Mouse (Mus musculus): Measurements from ENCODE around the gene Atp5s. TPM values are rescaled to one million over a fixed set of nuclear protein-coding genes. Genes with fewer than 3 reads are reported as not detected.

The Atp5s gene
- total RNA-seq, 2 experiments from 2014 or later = 23.2 to 27.3 TPM

DNA sequence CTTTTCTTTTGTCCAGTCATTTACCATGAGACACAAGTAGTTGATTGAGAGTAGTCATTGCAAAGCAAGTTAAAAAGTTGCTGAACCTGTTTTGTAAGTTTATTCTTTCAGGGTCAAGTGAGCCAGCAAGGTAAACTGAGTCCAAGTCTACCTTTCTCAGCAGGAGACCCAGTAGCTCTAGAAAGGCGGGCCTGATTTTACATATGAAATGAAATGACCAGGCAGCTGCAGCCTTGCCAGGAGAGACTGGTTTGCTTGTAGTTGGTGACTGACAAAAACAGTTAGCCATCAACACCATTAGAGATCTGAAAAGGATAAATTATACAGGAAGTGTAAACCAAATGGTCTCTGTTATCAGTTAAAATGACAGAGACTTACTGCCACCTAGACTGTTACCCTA, 5.6 kb downstream of the Atp5s start:
- no peak for DNase-seq (ENCODE audit: low spot score in 2 of 2)

DNA sequence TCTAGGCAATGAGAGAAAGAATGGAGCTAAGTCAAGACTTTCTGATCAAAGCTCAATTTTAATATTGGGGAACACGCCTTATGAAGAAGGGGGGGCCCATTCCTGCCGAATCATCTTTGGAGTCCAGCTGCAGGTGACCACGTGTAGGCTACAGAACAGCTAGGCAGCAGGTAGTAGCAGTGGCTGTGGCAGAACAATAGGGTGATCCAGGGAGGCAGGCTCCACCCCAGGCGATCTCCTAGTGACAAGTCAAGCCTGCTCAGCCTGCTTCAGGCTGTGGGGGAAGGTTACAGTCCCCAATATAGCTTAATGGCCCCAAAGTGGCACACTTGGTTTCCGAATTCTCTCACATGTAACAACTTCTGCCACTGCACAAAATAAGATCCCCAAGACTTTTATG, 7.5 kb downstream of the Atp5s start:
- DNase-seq (ENCODE audit: low spot score in 2 of 2) = no peak

DNA sequence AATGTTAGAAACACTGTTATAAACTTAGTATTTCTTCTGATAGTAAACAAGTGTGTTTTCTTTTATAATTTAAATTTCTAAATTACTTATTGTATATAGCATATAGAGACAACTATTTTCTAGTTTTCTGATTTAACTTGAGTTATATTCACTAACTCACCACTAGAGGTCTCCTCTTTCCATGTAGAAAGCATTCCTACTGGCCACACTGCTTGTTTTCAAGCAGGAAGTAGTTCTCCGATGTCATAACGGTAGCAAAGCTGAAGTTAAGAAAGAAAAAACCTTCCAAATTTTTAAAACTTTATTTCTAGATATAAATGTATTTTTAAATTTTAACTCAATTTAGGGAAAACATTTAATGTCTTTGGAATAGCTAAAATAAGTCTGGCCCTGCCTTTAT, 8.8 kb downstream of the Atp5s start:
- DNase-seq (ENCODE audit: low spot score in 2 of 2) = peak in 1 of 2 experiments; percentile 55

DNA sequence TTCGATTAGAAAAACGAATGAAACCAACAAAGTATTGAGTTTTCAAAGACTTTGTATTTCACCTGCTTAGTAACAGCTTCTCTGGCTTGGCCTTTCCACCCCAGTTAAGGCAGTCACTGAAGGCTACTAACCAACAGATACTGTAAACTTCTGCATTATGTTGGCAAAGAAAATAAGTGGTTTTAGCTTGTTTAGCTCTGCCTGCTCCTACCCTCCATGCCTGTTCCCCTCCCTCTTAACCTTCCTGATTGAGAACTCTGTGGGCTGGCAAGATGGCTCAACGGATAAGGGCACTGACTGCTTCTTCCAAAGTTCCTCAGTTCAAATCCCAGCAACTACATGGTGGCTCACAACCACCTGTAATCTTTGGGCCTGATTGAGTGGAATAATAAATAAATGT, 9.2 kb downstream of the Atp5s start:
- DNase-seq (ENCODE audit: low spot score in 2 of 2) = no peak

DNA sequence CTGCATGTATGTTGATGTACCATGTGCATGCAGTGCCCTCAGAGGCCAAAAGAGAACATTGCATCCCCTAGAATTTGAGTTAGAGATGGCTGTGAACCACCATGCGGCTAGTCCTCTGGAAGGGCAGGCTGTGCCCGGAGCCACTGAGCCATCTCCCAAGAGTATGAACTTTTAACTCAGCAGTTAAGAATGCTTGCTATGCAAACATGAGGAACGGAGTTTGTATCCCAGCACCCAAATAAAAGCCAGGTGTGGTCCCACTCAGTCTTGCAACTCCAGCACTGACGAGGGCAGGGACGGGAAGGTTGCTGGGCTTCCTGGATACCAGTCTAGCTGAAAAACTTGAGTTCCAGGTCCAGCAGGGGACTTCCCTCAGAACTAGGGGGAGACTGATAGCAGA, 17.2 kb downstream of the Atp5s start:
- DNase-seq (ENCODE audit: low spot score in 2 of 2) = no peak

DNA sequence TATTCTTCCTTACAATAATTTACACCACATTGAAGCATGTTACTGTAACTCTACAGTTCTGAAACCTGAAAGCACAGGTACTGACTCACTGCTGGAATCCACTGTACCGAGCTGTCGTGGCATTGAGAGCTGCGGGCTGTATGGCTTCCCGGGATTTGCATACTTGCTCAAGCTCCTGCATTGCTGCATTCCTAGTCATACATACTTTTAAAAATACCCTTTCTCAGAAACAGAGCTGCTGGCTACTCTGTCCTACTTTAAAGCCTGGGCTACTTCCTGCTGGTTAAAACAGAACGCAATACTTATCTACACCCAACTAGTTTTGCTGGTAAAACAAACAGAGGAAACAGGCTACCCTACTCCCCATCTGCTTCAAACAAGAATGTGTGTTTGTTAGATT, 19.4 kb downstream of the Atp5s start:
- no peak for DNase-seq (ENCODE audit: low spot score in 2 of 2)

DNA sequence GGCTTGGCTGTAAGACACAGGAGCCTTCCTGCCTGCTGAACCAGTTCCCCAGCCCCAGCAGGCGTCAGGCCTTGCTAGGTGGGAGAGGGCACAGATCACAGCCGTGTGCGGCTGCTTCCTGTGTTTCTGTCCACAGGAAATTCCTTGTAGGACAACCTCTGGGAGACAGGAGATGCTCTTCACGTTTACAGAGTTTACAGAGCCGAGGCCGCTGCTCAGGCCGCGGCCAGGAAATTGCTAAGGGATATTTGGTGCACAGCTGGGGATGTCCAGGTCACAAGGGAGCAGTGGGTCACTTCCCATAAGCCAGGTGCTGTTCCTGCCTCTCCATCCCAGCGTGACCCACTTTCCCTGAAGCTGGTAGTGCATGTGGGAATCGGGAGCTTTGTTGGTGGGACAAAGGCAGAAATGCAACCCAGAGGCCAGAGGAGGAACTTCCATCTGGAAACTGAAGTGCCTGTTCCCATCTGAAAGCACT, 27.2 kb downstream of the Atp5s start:
- DNase-seq (ENCODE audit: low spot score in 2 of 2) = no peak

DNA sequence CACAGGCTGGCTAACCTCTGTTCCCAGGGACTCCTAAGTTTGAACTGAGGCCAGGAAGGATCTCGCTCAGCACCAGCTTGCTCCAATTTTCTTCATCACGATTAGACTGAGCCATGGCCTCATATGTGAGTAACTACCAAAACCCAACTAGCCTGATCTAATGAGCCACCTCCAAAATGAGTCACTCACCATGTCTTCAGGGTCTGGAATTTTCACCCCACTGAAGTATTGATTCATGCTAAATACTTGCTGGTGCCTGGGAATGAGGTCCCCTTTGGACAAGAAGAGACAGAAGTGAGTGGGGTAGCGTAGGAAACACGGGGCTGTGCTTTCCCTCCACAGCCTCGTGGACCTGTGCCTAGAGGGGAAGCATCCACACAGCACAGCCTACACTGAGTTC, 29.2 kb downstream of the Atp5s start:
- DNase-seq (ENCODE audit: low spot score in 2 of 2) = no peak

DNA sequence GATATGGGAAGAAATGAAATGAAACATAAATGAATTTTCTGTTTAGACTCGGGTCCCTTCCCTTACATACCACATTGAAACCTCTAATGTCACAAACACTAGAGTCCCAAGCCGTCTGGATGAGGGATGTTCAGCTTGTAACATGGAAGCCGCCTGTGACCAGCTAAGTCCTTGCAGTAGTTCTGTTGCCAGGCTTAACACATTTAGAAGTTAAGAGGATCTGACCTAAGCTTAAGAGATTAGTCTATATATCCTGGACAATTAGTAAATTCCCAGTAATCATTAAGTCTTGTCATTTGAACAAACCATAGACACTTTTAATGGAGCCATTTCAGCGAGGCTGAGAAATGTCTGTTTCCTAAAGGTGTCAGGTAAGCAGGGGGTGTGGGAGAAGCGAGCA, 31.3 kb downstream of the Atp5s start:
- no peak for DNase-seq (ENCODE audit: low spot score in 2 of 2)

DNA sequence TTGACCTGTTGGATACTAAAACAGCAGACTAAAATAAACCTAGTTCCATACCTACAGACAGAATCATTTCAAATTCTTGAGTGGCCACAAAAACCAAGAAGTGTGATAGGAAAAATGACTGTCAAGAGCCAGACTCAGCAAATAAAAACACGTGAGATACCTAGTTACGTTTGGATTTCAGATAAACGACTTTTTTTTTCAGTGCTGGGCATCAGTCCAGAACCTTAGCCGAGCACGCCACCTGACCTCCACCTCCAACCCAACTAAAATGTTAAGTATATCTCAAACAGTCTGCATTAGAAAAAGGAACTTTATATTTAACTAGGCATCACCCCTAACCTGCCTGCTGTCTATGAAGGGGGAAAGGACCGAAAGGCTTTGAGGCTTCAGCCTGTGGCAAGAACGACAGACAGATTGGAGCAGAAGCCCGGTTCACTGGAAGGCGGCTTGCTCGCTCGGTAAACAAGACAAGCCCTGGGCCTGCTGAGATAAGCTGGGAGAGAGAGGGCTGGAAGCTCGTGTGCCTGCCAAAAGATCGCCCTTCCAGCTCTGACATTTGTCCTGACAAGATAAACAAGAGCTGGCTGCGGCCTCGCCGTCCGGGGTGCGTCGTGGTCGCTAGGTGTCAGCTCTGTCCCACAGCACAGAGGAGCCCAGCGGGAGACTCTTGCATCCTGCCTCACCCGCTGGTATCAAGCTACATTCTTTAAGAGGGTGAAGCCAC, 32.8 kb downstream of the Atp5s start:
- DNase-seq (ENCODE audit: low spot score in 2 of 2) = peak; percentile 55 to 62

DNA sequence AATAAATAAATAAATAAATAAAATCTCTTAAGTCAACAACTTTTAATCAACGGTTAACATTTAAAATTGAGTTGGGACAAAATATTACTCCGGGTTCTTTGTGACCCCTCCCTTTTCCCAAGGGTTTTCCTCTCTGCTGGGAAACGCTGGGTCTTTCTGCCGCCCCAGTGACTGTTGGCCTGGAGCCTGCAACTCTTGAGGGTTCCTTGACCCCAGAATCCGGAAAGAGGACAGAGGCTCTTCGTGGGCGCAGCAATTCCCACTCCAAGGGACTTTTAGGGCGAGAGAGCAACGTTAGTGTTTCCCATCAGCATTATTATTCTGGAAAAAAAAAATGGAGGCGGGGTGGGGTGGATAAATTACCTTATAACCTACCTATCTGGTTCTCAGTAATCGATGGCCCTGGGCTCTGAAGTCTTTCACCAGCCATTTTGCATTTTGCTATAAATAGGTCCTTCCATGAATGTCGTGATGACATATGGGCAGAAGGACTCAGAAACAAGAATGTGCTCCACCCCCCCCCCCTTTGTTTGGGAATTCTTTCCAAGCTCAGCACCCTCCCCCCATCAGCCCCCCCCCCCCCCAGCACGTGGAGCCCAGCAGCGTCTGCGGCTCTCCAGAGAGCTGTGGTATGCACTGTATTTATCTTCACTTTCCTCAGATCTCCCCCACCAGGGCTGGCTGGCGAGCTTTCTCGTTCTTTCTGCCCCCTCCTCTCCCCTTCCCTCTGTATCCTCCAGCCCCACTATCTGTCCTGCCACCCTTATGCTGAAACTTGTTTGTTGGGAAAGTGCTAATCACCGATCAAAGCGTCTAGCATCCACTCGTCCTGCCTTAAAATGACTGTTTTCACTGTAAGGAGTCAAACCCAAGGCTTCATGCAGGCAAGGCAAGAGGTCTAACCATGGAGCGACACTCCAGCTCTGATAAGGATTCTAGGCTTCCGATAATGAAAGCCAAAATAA, 33.8 kb downstream of the Atp5s start:
- no peak for DNase-seq (ENCODE audit: low spot score in 2 of 2)

DNA sequence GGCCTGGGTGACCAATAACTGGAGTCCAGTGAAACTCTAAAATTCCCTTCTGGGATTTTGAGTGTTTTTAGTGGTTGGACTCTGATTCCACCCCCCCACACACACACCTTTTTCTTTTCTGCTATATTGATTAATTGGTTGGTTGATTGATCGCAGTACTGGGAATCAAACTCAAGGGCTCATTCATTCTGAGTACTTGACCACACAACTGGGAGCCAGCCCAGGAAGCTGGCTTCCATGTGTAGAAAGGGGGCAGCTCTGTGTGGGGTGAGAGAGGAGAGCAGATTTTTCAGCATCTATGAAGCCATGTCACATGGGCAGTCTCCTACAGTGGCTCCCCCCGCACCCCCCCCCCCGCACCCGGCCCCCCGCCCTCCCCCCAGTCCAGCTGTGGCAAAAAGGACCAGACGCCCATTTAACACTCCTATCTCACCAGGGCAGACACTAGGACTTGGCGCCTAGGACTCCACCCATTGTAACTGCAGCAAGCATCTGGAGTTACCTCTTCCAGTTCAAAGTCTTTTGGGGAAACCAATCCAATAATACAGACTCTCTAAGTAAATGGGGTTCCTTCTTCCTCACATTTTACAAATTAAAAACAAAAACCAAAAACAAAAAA, 34.6 kb downstream of the Atp5s start:
- no peak for DNase-seq (ENCODE audit: low spot score in 2 of 2)

DNA sequence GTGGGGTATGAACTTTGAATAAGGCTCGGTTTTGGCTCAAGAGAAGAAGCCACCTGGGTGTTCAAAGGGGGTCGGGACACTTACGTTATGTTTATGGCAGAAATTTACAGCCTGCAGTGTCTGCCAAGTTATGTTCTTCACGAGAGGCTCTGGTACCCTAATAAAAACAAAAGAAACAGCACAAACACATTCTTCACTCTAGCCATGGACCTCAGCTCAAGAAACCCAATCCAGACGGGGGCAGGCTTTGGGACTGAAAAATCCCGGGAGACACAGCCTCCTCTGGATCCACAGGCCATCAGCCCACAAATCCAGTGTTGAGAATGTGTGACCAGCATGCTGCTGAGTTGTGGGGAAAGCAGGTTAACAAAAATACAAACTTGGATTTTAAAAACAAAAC, 35.3 kb downstream of the Atp5s start:
- no peak for DNase-seq (ENCODE audit: low spot score in 2 of 2)

DNA sequence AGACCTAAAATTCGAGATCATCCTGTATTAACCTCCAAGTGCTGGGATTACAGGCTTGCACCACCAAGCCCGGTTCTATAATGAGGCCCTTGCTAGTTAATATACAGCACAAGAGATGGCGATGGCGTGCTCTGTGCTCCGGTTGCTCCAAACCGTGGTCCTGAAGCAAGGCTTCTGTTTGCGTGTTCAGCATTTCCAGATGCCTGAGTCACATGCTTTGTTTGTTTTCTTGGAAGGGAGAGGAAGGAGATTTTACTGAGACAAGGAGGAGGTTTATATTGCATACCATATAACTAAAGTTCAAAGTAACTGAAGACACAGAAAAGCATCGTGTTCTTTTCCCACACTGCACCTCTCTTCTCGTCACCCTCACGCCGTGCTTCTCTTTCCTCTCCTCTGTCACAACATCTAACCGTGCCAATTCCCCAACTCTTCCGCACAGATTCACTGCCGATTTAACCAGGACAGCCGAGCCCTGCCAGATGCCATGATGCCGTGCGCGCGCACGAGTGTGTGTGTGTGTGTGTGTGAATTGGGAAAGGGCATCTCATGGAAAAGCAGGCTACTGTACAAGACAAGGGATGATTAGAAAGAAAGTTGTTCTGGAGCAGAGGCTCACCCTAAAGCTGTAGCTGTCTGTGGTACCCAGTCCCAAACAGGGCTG, 36.1 kb downstream of the Atp5s start:
- DNase-seq (ENCODE audit: low spot score in 2 of 2) = no peak

DNA sequence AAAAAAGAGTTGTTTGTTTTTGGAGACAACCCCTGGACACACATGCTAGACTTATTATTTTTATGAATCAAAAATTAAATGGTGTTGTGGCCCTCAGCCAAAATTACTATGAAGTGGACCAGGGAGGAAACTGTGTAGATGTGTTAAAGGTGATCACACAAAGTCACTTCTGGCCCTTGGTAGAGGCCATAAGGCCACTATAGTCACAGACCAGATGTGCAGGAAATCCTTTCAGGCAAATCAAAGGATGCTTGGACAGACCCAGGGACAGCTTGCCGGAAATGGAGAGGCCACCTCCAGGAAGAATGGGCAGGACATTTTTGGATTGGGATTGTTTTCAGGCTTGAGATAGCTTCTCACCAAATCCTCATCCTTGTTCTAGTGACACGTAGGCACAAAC, 36.9 kb downstream of the Atp5s start:
- no peak for DNase-seq (ENCODE audit: low spot score in 2 of 2)

DNA sequence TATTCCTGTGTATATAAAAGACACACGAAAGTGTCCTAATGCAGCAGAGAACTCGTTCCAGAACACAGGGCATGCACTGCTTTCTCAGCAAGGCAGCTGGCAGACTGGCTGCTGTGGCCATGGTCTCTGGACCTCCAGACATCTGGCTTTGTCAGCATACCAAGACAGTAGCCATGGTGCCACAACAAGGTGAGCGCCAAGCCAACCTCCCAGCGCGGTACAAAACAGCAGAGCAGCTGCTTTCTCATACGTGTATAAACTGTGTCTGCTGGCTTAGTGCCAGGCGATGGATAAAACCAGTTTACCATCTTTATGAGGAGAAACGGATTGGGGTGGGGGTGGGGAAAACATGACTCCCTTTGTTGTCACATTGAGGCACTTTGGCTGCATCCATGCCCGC, 40.8 kb downstream of the Atp5s start:
- DNase-seq (ENCODE audit: low spot score in 2 of 2) = no peak

DNA sequence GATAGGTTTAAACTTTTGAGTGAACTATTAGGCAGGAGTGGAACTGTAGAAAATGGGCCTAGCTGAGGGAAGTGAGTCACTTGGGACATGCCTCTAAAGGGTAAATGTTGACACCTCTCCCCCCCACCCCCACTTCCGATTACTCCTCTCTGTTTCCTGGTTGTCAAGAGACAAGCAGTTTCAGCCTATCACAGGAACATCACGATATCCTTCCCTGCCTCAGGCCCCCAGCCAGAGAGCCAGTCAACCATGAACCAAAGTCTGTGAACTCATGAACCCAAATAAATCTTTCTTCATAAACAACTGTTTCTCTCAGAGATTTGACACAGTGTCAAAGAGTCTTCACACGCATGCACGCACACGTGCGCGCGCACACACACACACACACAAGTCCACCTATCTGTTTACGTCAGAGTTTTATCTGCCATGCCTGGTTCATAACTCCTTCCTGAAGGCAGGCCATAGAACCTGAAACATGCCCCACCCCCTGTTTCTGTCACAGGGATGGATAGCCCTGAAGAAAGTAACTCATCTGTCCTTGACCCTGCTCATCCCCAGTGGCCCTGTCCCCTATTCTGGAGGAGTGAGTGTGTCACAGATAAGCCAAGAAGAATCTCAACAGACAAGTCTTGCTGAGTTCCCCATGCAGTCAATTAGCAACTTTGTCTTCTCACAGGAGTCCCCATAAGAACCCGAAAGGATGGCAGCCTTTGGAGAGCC, 41.6 kb downstream of the Atp5s start:
- DNase-seq (ENCODE audit: low spot score in 2 of 2) = no peak

DNA sequence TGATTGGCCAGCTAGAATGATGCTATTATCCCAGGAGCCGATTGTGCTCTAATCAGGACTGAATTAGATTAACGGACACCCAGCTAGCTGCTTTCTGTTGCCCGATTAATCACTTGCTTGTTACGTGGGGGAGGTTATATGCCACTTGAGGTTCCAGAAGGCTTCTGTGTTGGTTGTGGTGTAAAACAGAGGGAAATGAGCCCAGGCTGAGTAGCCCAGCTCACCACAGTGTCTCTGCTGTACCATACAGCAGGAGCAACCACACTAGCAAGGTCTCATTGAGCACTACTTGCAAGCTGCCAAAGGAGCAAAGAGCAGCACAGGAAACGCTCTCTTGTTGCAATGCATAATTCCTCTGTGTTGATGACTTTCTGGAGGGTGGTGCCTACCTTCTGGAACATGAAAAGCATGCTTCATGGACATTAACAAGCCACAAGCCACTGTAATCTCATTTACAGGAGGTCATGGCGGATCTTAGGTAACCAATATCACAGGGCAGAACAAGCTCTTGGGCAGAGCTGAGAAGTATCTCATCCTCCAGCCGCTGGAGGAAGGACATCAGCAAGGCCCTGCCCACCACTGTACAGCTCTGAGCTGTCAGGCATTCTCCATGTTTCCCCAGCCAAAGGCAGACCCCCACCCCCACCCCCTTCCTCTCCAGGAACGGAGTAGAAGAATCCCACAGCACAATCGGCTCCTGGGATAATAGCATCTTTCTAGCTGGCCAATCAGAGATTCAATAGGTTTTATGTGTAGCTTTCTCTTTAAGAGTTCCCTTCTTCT, 42.9 kb downstream of the Atp5s start:
- no peak for DNase-seq (ENCODE audit: low spot score in 2 of 2)

DNA sequence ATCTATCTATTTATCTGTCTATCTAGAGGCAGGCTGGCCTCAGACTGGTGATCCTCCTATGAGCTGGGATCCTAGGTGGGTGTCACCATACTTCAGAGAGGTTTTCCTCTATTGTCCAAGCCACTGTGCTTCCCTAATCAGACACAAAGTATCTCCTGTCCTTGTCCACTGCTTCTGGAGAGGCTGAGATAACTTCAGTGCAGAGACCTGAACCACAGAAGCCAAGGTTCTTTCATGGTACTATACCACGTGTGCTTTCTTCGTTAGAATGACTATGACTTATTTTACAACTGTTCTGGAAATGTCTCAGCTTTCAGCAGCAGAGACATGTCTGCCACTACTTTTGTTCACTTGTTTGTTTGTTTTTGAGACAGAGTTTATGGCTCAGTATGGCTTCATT, 44.1 kb downstream of the Atp5s start:
- DNase-seq (ENCODE audit: low spot score in 2 of 2) = no peak
